Mouse (Mus musculus): ENCODE results near the gene Rapgef5.

Rapgef5 gene

DNA sequence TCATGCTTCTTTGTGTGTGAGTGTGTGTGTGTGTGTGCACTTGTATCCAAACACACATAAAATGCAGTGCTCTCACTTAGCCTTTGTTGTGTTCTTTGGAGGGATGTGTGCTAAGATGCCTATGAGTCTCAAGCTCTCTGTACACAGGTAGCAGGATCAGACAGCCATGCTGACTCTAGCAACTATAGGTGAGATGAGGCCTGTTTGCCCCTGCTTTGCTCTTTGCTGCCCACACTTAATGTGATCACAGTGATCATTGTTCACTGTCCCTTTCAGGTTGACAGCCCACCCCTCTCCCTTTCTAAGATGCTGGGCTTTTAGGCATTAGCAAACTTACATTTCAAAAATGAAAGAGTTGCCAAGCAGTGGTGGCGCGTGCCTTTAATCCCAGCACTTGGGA, 158.2 kb downstream of the Rapgef5 start:
- no peak for DNase-seq (ENCODE audit: low spot score)

DNA sequence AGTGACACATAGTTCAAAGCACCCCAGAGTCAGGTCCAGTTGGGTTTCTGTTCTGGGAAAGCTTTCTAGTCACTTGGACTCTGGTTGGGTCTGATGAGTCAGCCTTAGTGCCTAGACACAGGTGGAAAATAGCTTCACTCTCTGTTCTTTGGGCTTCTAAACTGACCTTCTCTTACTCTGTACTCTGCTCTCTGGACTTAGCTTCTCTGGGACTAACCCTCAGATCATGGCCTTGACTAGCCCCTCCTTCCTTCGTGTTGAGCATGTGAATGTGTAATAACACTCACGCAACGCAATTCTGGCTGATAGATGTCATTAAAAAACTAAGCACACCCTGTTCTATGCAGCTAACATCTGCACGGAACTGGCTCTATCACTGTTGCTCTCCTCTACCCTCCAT, 160.0 kb downstream of the Rapgef5 start:
- no peak for DNase-seq (ENCODE audit: low spot score)

DNA sequence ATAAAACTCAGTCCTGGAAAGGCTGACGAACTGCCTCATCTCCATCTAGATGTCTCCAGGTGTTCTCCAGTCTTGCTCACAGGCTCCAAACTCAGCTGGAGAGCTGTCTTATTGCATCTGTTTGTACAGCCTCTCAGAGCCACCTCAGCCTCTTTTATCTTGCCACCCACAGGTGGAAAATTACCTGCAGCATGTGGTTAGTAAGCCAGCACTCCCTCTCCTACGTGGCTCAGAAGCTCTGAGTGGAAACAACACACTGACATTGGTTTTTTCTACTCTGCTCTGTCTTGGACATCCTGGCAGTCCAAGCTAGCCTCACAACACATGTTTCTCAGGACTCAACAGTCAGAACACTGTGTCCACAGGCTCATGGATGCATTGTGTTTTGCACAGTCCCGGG, 162.6 kb downstream of the Rapgef5 start:
- no peak for DNase-seq (ENCODE audit: low spot score)

DNA sequence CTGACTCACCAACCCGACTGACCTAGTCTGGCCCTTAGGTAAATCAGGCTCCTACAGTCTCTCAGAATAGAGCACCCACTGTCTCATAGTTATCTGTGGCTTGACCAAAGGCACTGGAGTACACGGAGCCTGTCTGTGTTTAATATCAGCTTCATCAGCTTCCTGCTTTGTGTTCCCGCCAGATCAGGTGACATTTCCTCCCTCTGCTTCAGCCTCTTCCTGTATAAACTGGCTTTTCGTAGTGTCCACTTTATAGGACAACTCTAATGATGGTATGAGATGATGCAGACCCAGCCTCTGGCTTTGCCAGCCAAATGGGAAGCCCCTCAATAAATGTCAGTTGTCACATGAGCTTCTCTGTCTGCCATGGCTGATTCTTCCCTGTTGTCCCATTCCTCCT, 163.5 kb downstream of the Rapgef5 start:
- DNase-seq (ENCODE audit: low spot score), result no peak

DNA sequence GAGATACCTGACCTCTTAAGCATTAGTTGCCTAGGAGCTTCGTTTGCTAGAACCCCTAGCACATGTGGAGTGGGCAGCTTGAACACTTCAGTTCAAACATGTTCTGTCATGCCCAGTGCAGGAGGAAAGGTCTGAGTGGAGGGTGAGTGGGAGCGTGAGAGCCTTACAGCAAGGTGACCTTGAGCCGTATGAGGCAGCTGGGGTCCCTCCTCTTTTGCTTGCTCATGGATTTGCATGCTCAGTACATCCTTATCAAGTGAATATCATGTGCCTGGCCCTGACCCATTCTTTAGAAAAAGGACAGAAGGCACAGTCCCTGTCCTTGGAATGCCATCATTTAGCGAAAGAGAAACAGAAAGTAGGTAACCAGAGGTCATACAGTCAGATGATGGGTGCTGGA, 165.0 kb downstream of the Rapgef5 start:
- no peak for DNase-seq (ENCODE audit: low spot score)

DNA sequence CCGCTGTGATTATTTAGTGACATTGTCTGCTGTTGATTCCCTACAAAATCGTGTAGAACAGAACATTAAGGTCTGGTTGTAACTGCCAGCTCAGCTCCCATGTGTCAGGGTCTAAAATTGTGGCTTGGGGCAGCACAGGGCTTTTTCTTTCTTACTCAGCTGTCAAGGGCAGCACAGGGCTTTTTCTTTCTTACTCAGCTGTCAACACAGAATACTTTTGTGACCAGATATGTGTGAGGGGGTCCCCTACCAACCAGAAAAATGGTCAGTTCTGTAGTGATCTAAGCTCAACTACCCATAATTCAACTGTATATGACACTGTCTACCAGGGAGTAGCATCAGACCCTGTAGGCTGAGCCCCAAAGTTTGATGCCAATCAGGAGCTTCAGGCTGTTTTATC, 167.1 kb downstream of the Rapgef5 start:
- DNase-seq (ENCODE audit: low spot score), result no peak

DNA sequence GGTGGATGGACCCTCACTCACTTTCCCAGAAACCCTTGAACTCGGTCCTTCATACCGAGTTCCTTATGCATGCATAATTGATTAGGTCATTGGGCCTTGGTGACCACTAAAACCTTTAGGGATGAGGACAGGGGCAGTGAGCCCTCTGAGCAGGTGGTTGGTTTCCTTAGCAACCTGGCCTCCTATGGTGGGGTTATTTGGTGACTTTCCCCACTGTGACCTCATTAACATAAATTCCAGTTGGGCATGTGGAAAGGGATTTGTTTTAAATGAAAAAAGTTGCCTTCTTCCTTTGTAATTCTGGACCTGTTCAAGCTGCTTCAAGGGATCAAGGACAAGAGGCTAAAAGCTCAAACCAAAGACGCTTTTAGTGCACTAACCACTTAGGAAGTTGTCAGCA, 167.7 kb downstream of the Rapgef5 start:
- DNase-seq (ENCODE audit: low spot score), result no peak

DNA sequence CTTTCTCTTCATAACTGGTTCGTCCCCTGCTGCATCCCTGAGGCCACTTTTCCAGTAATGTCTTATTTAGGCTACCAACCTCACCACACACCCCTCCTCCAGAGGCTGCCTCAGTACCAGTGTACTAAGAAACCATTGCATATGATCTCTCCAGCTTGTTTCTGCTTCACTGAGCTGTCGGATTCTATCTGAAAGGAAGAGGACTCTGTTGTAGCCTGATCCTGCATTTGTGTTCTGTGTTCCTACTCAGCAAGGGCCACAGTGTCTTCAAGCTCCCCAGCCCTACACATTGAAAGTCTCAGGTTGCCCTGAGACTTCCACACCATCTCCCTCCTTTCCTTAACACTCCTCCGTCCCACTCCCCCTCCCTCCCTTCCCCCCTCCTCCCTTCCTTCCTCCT, 168.5 kb downstream of the Rapgef5 start:
- no peak for DNase-seq (ENCODE audit: low spot score)

DNA sequence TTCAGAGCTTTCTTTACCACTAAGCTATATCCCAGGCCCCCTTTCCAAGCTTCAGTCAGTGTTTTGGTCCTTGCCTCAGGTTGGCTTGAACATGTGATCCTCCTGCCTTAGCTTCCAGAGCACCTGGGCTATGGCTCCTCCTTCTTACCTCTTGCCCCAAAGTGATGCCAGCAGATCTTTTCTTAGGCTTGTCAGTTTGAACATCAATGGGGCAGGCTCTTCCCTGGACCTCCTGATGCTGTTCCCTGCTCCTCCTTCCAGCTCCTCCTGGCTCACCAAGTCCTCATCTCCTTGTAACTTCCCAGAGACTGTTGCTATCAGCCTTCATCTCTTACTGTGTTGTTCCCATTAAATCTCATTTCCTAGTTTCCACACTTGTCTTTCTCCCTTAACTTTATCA, 169.1 kb downstream of the Rapgef5 start:
- no peak for DNase-seq (ENCODE audit: low spot score)

DNA sequence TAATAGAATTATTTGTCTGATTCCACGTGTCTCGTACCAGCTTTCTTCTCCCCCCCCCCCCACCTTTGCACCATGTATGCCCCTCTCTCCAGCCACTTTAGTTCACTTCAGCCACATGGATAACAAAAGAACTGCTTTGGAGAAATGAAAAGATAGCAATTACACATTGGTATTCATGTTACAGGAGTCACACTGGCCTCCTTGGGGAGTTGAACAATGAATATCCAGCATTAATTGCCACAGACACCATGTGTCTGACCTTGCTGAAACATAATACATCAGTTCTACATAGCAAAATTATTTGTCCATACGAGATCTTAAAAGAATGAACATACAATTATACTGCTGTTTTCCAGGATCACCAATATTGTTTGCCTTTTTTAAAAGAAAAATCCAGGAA, 170.5 kb downstream of the Rapgef5 start:
- DNase-seq (ENCODE audit: low spot score), result no peak

DNA sequence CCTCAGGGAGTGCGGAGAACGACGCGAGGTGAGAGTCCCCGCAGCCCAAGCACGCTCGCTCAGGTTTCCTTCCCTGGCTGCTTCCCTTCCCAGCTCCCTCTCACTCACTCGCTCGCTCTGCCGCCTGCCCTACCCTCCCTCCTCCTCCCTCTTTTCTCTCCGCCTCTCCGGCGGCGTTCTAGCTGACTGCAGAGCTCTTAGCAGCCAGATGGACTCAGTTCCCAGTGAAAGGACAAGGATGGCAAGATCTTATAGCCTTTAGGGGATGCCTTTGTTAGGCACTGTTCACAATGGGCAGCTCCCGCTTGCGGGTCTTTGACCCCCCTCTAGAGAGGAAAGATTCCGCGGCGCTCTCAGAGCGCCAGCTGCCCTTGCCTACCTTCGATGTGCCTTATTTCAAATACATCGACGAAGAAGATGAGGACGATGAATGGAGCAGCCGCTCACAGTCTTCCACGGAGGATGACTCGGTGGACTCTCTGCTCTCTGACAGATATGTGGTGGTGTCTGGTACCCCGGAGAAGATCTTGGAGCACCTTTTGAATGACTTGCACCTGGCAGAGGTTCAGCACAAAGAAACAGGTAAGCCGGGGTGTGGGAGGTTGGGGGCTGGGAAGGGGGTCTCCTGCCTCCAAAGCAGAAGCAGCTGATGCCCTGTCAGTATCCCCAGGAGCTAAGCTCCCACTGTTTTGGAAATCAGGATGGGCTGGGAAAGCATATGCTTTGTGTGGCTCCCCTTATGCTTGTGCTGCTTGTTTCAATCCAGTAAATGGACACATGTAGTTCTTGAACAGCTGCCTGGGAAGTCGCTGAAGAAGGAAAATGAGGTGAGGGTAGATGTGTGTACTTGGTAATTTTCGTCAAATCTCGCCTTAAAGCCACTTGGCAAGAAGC, 172.6 kb downstream of the Rapgef5 start:
- peak; percentile 21 for DNase-seq (ENCODE audit: low spot score)

DNA sequence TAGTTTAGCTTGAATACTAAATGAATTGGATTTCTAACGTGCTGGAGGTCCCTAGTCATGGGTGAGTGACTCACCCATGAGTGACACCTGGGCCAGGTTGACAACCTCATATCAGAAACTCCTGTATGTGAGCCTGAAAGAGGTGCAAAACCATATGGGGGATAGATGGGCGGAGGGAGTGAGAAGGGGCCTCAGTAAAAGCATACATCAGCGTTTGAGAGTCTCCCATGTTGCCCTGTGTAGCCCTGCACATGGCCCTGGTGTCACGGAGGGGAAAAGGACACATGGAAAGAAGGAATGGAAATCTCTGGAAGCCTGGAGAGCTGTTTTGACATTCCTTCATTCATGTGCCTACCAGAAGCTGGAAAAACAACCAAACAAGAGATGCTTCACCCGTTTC, 175.1 kb downstream of the Rapgef5 start:
- DNase-seq (ENCODE audit: low spot score), result no peak

DNA sequence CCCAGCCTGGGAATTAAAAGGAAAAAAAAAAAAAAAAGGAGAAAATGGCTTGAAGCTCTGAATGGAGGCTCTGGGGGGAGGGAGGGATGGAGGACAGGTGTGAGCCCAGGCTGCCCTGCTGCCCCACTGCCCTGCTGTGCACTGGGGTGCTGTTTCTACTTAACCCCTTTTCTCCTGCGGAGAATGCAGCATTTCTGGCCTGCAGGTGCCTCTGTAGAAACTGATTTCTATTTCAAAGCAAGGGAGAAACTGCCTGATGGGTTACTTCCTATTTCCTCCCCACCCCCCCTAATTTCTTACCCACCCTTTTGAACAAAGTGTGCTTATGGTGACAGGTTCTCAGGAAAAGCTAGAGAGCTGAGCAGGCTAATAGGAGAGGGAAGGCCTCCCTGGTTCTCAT, 176.5 kb downstream of the Rapgef5 start:
- DNase-seq (ENCODE audit: low spot score), result no peak

DNA sequence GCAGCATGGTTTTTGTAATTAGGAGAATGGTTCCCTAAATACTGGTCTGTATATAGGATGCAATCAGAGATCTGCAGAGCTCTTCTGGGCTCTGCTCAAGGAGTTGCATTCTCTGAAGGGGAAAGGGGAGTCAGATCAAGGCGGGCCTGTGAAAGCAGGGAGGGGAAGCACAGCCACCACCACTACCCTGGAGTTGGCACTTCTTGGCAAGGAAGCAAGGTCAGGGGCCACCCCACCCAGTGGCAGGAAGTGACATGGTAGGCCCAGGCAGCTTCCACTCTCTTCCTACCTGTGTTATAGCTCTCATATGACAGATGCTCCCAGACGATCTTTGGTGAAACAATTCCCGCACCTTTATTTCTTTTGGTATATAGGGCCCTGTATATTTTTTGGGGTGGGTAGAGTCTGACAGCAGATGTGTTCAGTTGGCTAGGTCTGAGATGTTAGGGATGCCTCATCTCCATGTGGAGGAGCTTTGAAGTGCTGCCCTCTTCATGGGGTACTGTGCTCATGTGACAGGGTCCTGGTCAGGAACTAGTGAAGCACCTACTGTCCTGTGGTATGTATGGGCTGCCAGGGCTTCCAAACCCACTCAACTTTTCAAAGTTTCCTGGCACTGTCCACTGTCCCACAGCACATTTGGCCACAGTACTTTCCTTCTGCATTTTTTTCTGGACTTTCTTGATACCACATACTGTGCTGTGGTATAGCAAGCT, 183.8 kb downstream of the Rapgef5 start:
- no peak for DNase-seq (ENCODE audit: low spot score)

DNA sequence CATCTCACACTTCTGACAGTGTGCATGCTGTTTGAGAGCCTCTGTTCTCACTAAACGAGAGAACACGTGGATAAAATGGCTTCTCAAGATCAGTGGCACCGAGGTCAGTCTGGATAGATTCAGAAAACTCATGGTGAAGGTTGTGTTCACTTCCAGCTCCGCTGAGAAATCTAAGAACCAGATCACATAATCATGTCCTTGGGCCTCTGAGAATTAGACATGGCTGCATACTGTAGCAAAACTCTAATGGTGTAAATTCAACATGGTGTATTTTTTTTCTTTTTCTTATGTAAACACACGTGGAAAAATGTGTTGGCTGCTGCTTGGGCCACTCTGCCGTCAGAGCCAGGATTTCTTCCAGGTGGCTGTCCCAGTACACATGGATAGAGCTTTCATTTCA, 184.6 kb downstream of the Rapgef5 start:
- DNase-seq (ENCODE audit: low spot score), result no peak

DNA sequence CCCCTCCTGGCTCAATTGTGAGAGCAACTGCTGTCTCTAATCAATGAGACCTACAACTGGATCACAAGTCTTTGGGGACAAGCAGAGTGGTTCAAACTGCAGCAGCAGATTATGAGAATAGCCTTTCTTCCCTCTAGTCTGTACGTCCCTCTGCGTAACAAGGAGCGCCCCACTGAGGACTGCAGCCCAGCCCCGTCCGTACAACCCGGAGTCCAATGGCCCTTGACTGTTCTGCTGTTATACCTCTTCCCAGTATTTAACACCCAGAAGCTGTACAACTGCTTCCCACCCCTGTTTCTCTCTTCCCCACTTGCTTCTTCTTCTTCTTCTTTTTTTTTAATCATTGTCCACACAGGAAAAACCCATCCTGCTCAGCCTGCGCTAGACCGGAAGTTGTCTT, 186.0 kb downstream of the Rapgef5 start:
- no peak for DNase-seq (ENCODE audit: low spot score)

DNA sequence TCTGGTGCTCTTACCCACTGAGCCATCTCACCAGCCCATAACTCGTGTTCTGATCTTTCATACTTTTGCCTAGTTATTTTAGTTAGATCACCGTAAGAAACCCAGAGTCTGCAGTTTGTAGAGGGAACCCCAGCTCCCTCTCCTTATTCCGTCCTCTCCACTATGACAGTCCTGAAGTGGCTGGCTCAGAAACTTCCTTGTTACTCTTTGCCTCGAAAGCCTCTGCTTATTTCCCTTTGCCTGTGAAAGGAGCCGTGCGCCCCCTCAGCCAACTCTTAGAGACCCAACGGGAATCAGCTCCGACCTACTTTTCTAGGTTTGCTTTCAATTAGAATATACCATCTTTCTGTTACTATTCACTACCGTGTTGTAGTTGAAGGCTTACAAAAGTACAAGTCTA, 186.6 kb downstream of the Rapgef5 start:
- no peak for DNase-seq (ENCODE audit: low spot score)

DNA sequence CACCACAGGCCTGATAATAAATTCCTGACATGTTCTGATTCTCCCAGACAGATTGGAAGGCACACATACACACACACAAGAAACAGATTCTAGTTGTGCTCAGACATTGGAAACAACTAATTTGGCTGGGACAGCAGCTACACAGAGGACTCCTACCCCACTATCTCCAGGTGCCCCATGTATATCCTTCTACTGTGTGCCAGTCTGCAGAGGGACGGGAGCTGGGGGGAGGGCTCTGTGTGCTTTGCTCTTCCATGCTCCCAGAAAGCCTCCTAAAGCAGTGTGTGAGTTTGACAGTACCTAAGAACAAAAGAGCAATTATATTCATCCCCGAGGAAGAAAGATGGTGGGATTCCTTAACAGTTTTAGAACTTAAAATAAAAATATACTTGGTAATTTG, 187.1 kb downstream of the Rapgef5 start:
- DNase-seq (ENCODE audit: low spot score), result no peak

DNA sequence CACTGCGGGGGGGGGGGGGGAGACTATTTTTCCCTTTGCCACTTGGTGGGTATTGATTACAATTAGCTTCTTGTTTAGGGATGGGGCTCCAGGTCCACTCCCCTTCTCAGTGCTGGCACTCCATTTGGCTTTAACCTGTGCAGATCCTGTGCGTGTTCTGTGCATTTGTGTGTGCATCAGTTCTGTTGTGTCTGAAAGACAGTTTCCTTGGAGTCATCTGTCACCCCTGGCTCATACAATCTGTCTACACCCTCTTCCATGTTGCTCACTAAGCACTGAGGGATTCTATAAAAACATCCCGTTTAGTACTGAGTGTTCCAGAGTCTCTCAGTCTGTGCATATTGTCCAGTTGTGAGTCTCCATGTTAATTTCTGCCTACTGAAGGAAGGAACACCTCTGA, 189.0 kb downstream of the Rapgef5 start:
- DNase-seq (ENCODE audit: low spot score), result no peak

DNA sequence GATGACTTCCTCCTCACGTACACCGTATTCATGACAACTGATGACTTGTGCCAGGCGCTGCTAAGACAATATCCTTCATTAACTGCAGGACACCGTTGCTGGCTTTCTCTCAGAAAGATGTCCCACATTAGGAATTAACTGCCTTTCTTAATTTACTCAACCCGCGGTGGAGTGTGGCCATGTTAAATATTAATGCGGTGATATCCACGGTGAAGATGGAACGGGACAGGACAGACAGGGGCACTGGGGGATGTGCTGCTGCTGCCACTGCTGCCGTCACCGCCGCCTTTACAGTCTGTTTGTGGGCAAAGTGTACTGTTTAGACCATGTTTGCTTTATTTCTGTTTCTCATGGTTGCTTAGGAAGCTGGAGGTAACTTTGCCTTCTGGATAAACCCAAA, 193.0 kb downstream of the Rapgef5 start:
- no peak for DNase-seq (ENCODE audit: low spot score)

DNA sequence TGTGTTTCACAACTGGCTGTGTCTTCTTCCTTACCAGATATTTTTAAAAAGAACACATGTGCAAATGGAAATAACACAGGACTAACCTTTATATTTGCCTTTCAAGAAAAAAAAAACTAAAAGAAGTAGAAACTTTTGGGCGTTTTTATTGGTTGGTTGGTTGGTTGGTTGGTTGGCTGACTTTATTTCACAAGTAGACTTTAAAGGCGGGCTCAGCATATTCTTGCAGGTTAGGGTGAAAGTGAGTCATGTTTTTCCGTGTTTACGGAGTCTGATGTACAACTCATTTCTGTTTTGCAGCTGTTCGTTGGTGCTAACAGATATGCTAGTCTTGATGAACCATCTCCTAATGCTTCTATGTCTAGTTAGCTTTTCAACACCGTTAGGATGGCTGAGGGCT, 196.2 kb downstream of the Rapgef5 start:
- DNase-seq (ENCODE audit: low spot score), result no peak

DNA sequence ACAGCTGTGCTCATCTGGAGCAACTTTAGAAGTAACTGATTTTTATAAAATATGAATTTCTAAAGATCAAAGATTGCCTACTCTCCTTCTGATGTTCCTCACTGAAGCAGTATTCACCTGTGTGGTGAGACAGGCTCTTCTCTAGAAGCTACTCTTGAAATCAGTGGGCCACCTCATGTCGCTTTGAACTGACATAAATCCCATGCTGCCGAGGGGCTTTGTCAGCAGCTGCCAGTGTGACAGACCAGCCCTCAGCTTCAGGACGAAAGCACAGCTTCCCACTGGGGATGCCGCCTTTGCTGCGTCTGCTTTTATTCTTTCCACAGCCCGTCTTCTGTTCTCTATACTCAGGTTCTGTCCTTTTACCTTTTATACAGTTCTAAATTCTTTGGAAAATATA, 197.3 kb downstream of the Rapgef5 start:
- DNase-seq (ENCODE audit: low spot score), result no peak

Measured in ovary, postnatal 14 days (tissue).